Mouse (Mus musculus) cortical plate, adult 2 months (tissue): ENCODE results near the gene Mybphl.

Source experiments
- CTCF ChIP-seq: fragments of 200-500 bp; IDR thresholded peaks from 2 replicates; pipeline ENCODE4 v1.5.1; 2011; ENCODE audit warnings: mild to moderate bottlenecking, control low read depth, low read length; ENCODE audit not compliant: insufficient read depth; ENCODE audit errors: extremely low read depth
- POLR2A ChIP-seq: fragments of 200-500 bp; IDR thresholded peaks from 2 replicates; pipeline ENCODE4 v1.6.1; 2011; ENCODE audit warnings: mild to moderate bottlenecking, low read length, control low read depth; ENCODE audit not compliant: insufficient read depth; ENCODE audit errors: extremely low read depth

- TF ChIP-seq CTCF (no peak), POLR2A (no peak)
Measured at GRCm38 (mm10) chr3:108330812-108331211, 33.9 kb upstream of the Mybphl start.
